Mouse (Mus musculus) erythroblast, embryonic 14.5 days (primary cell): ENCODE data around the gene Arhgdib. TPM values are rescaled to one million over a fixed set of nuclear protein-coding genes. Genes with fewer than 3 reads are reported as not detected.

ENCODE experiments used
- H3K27me3 ChIP-seq: 2 replicates; pipeline ENCODE4 v1.6.1; 2012; ENCODE audit warnings: inconsistent platforms; ENCODE audit not compliant: control insufficient read depth
- H3K36me3 ChIP-seq: 2 replicates; pipeline ENCODE4 v1.6.1; 2012; ENCODE audit warnings: mild to moderate bottlenecking, inconsistent platforms; ENCODE audit not compliant: control insufficient read depth
- H3K4me1 ChIP-seq: 2 replicates; pipeline ENCODE4 v1.6.1; 2012; ENCODE audit warnings: inconsistent platforms; ENCODE audit not compliant: control insufficient read depth
- H3K4me3 ChIP-seq: replicated peaks from 2 replicates; pipeline ENCODE3; 2012; ENCODE audit warnings: moderate library complexity, mild to moderate bottlenecking, inconsistent platforms
- H3K9me3 ChIP-seq: 2 replicates; pipeline ENCODE4 v1.6.1; 2012; ENCODE audit warnings: low read length, inconsistent platforms, mixed read lengths; ENCODE audit not compliant: control insufficient read depth
- GATA1 ChIP-seq: IDR thresholded peaks from 2 replicates; pipeline ENCODE4 v1.6.1; 2012; ENCODE audit warnings: low read length, inconsistent platforms, mixed read lengths
- TAL1 ChIP-seq: IDR thresholded peaks from 3 replicates; pipeline ENCODE4 v1.6.1; 2012; ENCODE audit warnings: low read length, inconsistent platforms, mixed read lengths
- polyA plus RNA-seq: library from polyadenylated mRNA; stranded (reverse); fragments of >175 nt; gene quantifications from 2 replicates; pipeline ENCODE4 v1.2.3, GENCODE M21; 2012

Gene Arhgdib
- polyA plus RNA-seq, 1 experiment = 0.49 TPM

- no peaks in the 10 kb centered on the region for H3K36me3 ChIP-seq
- no peak for TF ChIP-seq GATA1
- no peak for TF ChIP-seq TAL1
- no peak overlapping the region for H3K4me3 ChIP-seq
- H3K27me3 ChIP-seq = no peaks in the 10 kb centered on the region
- no peaks in the 10 kb centered on the region for H3K9me3 ChIP-seq
- peaks cover 10% of the 10 kb centered on the region for H3K4me1 ChIP-seq
These were observed 2.1 kb downstream of the Arhgdib start for GRCm38 (mm10) chr6:136939326-136940187.

- no peaks in the 10 kb centered on the region for H3K36me3 ChIP-seq
These were observed 3.2 kb downstream of the Arhgdib start for GRCm38 (mm10) chr6:136938331-136939126.

GRCm38 (mm10) chr6:136937117-136937516 lies 4.6 kb downstream of the Arhgdib start:
- no peak overlapping the region for H3K4me3 ChIP-seq

More at GRCm38 (mm10) chr6:136938331-136939126, 3.2 kb downstream of the Arhgdib start:
- H3K4me1 ChIP-seq = peaks cover 9% of the 10 kb centered on the region
- no peak overlapping the region for H3K4me3 ChIP-seq
- H3K27me3 ChIP-seq = no peaks in the 10 kb centered on the region
- TF ChIP-seq TAL1 = no peak
- TF ChIP-seq GATA1 = no peak
- no peaks in the 10 kb centered on the region for H3K9me3 ChIP-seq

GRCm38 (mm10) chr6:136936361-136936760 lies 5.3 kb downstream of the Arhgdib start:
- no peak overlapping the region for H3K4me3 ChIP-seq
- TF ChIP-seq TAL1 (no peak), GATA1 (no peak)
- no peaks in the 10 kb centered on the region for H3K36me3 ChIP-seq
- no peaks in the 10 kb centered on the region for H3K9me3 ChIP-seq
- no peaks in the 10 kb centered on the region for H3K27me3 ChIP-seq
- peaks cover 4% of the 10 kb centered on the region for H3K4me1 ChIP-seq

More at GRCm38 (mm10) chr6:136937117-136937516, 4.6 kb downstream of the Arhgdib start:
- TF ChIP-seq TAL1 (no peak), GATA1 (no peak)
- Histone ChIP-seq H3K27me3 (no peaks in the 10 kb centered on the region), H3K36me3 (no peaks in the 10 kb centered on the region), H3K9me3 (no peaks in the 10 kb centered on the region), H3K4me1 (peaks cover 8% of the 10 kb centered on the region)

- Histone ChIP-seq H3K4me1 (peaks cover 4% of the 10 kb centered on the region), H3K36me3 (no peaks in the 10 kb centered on the region), H3K9me3 (no peaks in the 10 kb centered on the region), H3K27me3 (no peaks in the 10 kb centered on the region), H3K4me3 (no peak overlapping the region)
- TF ChIP-seq TAL1 = no peak
- no peak for TF ChIP-seq GATA1
These were observed 6.5 kb downstream of the Arhgdib start for GRCm38 (mm10) chr6:136935233-136935632.

GRCm38 (mm10) chr6:136934068-136934467 lies 7.6 kb downstream of the Arhgdib start:
- Histone ChIP-seq H3K36me3 (no peaks in the 10 kb centered on the region), H3K4me1 (peaks cover 2% of the 10 kb centered on the region)
- no peak for TF ChIP-seq GATA1
- TF ChIP-seq TAL1 = no peak

GRCm38 (mm10) chr6:136931246-136931645 lies 10.5 kb downstream of the Arhgdib start:
- Histone ChIP-seq H3K36me3 (no peaks in the 10 kb centered on the region), H3K9me3 (no peaks in the 10 kb centered on the region), H3K4me1 (peaks cover 2% of the 10 kb centered on the region), H3K4me3 (no peak overlapping the region), H3K27me3 (no peaks in the 10 kb centered on the region)
- TF ChIP-seq GATA1 (no peak), TAL1 (no peak)

More at GRCm38 (mm10) chr6:136934068-136934467, 7.6 kb downstream of the Arhgdib start:
- H3K4me3 ChIP-seq = no peak overlapping the region
- no peaks in the 10 kb centered on the region for H3K9me3 ChIP-seq
- no peaks in the 10 kb centered on the region for H3K27me3 ChIP-seq

GRCm38 (mm10) chr6:136930677-136931076 lies 11.0 kb downstream of the Arhgdib start:
- Histone ChIP-seq H3K36me3 (no peaks in the 10 kb centered on the region), H3K4me3 (no peak overlapping the region), H3K9me3 (no peaks in the 10 kb centered on the region), H3K27me3 (no peaks in the 10 kb centered on the region), H3K4me1 (peaks cover 2% of the 10 kb centered on the region)
- TF ChIP-seq TAL1 (no peak), GATA1 (no peak)

GRCm38 (mm10) chr6:136927626-136928025 lies 14.1 kb downstream of the Arhgdib start:
- H3K36me3 ChIP-seq = no peaks in the 10 kb centered on the region
- peaks cover 2% of the 10 kb centered on the region for H3K4me1 ChIP-seq
- no peaks in the 10 kb centered on the region for H3K27me3 ChIP-seq
- no peaks in the 10 kb centered on the region for H3K9me3 ChIP-seq
- H3K4me3 ChIP-seq = no peak overlapping the region
- TF ChIP-seq TAL1 (no peak), GATA1 (no peak)
